Mouse (Mus musculus) embryonic fibroblast, embryonic 13.5 days (primary cell): ENCODE measurements around the gene Elp6.

Experiments used
- CTCF ChIP-seq: IDR thresholded peaks from 2 replicates; pipeline ENCODE4 v1.5.1; 2011; ENCODE audit warnings: mild to moderate bottlenecking, control low read depth, low read length, moderate library complexity, borderline replicate concordance; ENCODE audit not compliant: insufficient read depth
- POLR2A ChIP-seq: IDR thresholded peaks from 2 replicates; pipeline ENCODE4 v1.6.1; 2011; ENCODE audit warnings: low read depth, mild to moderate bottlenecking, control low read depth, low read length, moderate library complexity

DNA sequence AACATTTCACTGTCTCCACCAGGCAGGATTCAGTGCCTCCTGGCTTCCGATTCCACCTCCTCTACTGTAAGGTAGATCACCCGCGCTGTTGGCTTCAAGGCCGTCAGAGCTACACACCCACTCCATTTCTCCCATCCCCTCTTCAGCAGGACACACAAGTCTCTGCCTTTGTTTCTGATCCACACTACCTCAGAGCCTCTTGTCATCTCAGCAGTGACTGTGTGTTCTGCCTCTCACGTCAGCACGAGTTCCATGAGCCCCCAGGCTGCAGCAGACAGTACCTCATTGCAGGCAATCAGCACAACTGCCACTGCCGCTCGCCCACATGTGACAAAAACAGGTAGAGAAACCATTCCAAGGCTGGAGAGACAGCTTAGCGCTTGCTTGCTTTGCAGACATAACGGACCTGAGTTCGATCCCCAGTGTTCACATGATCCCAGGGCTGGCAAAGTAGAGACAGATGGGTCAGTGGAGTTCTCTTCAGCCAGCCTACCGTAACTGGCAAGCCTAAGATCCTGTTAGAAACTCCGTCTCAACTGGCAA, 11.0 kb upstream of the Elp6 start:
- TF ChIP-seq POLR2A, result no peak
- no peak for TF ChIP-seq CTCF
